Mouse (Mus musculus) neural tube, embryonic 11.5 days (tissue): ENCODE data around the gene Zfp512b. TPM values are rescaled to one million over a fixed set of nuclear protein-coding genes. Genes with fewer than 3 reads are reported as not detected.

Experiments
- ATAC-seq: fragments of 200-750 bp; cut with Nextera tagmentation; 2 replicates; pipeline ENCODE4 v1.8.0; 2017; ENCODE audit warnings: moderate number of reproducible peaks, mild to moderate bottlenecking, moderate TSS enrichment, moderate library complexity; ENCODE audit not compliant: insufficient read depth, low FRiP score, low TSS enrichment
- DNase-seq: peaks from one replicate; pipeline ENCODE4 v3.0.0-alpha.2; 2015; ENCODE audit warnings: low spot score
- H3K27ac ChIP-seq: fragments of 300-500 bp; sonication (generic); 2 replicates; pipeline ENCODE4 v1.5.1; 2014; ENCODE audit warnings: low read depth, mild to moderate bottlenecking, low read length
- H3K27me3 ChIP-seq: fragments of 300-500 bp; sonication (generic); 2 replicates; pipeline ENCODE4 v1.6.1; 2014; ENCODE audit warnings: mild to moderate bottlenecking, low read length, mixed read lengths; ENCODE audit not compliant: control insufficient read depth, insufficient read depth
- H3K36me3 ChIP-seq: fragments of 300-500 bp; sonication (generic); 2 replicates; pipeline ENCODE4 v1.6.1; 2014; ENCODE audit warnings: mild to moderate bottlenecking, low read length, moderate library complexity, mixed read lengths; ENCODE audit not compliant: control insufficient read depth, insufficient read depth
- H3K4me1 ChIP-seq: fragments of 300-500 bp; sonication (generic); 2 replicates; pipeline ENCODE4 v1.6.1; 2014; ENCODE audit warnings: low read length, mixed read lengths; ENCODE audit not compliant: control insufficient read depth, insufficient read depth
- H3K4me2 ChIP-seq: fragments of 300-500 bp; sonication (generic); 2 replicates; pipeline ENCODE4 v1.6.1; 2014; ENCODE audit warnings: low read depth, mild to moderate bottlenecking, moderate library complexity
- H3K4me3 ChIP-seq: fragments of 300-500 bp; sonication (generic); 2 replicates; pipeline ENCODE4 v1.5.1; 2014; ENCODE audit warnings: low read depth, low read length
- H3K9ac ChIP-seq: fragments of 300-500 bp; sonication (generic); 2 replicates; pipeline ENCODE4 v1.6.1; 2014; ENCODE audit warnings: mild to moderate bottlenecking, low read length
- H3K9me3 ChIP-seq: fragments of 300-500 bp; sonication (generic); 2 replicates; pipeline ENCODE4 v1.6.1; 2016; ENCODE audit warnings: low read length; ENCODE audit not compliant: control insufficient read depth
- WGBS: fragments of 180-500 bp; shearing (Covaris S2); extraction: QIAGEN DNeasy Blood & Tissue Kit; methylation state at CpG from one replicate; pipeline ENCODE4 v1.1.7; 2014; 5-methylcytosine and 5-hydroxymethylcytosine counted together
- polyA plus RNA-seq: library from polyadenylated mRNA; unstranded; fragments of >200 nt; fragmentation: Nextera tagmentation; extraction: Ambion mirVana; gene quantifications from 2 replicates; pipeline ENCODE4 v1.2.1, GENCODE M21; 2014

Zfp512b gene
- polyA plus RNA-seq, 1 experiment from 2014 or later = 38.1 TPM

DNA sequence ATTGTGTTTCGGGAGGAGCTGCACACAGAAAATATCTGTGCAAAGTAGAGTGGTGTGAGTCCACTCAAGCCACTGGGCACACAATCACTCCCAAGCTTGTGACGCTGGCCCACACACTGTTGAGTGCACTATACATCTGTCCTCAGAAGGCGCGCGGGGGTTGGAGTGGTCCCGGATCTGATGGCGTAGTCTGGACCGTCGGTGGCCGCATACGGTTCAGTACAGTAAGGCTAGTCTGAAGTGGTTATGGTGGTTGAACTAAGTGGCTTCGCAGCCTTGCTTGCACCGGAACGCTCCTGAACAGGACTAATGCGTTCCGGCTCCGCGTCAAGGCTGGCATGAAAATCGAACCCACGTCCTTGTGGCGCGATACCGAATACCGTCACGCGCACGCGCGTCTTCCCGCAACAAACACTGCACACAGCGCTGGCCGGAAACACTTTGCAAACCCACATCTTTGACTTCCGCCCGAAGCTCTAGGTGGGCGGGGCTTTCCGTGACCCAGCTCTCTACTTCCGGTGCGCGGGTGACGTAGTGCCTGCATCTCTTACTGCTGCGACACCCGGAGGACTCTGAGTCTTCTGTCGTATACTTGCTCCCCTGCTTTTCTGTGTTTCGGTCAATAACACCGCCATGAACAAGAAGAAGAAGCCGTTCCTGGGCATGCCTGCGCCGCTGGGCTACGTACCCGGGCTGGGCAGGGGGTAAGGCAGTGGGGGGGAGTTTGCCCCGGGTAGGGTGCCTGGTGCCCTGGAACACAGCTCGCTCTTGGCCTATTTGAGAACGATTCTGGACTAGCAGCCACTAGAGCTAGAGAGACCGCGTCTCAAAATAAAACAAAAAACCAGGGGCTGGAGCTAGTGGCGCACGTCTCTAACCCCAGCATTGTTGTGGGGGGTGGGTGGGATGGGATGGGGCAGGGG is 8.5 kb upstream of the Zfp512b start:
- Histone ChIP-seq H3K27ac (peak overlapping the region; percentile 65), H3K9me3 (no peaks in the 10 kb centered on the region), H3K4me3 (peak overlapping the region; percentile 89), H3K4me2 (peak overlapping the region; percentile 84), H3K36me3 (no peaks in the 10 kb centered on the region; the same call in 1 of the 2 replicates), H3K27me3 (no peaks in the 10 kb centered on the region), H3K4me1 (peaks cover 15% of the 10 kb centered on the region), H3K9ac (peak overlapping the region; percentile 81)
- peak; percentile 90 for ATAC-seq
- peak; percentile 96 for DNase-seq
- WGBS = 1% methylated on average over 57 of the region's 57 CpGs

DNA sequence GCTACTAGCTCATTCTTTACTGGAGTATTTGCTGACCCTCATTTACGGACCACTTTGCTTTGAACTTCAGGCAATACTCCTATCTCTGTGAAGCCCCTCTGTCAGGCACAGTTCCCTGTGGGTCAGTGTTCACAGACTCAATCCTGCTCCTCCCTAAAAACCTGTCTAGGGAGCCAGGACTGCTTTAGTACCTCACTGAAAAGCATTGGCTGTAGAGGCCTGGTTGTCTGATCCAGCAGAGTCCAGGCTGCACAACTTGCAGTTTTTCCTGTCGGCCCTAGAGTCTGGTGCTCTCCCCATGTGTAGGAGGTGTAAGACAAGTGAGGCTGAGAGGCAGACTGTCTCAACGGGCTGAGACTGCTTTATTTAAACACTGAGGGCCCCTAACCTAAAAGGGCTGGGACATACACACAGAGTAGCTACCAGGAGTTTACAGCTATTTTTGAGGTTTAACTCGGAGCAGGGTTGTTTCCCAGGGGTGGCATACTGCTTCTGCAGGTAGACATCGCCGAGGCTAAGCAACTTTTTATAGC is 7.7 kb upstream of the Zfp512b start:
- ATAC-seq (no peak), DNase-seq (peak; percentile 12)
- H3K27ac ChIP-seq = no peak overlapping the region
- no peaks in the 10 kb centered on the region for H3K9me3 ChIP-seq
- no peaks in the 10 kb centered on the region; the same call in 1 of the 2 replicates for H3K36me3 ChIP-seq
- H3K9ac ChIP-seq = no peak overlapping the region; the same call in 1 of the 2 replicates
- H3K27me3 ChIP-seq = no peaks in the 10 kb centered on the region
- peak overlapping the region; percentile 84 for H3K4me2 ChIP-seq
- 75% methylated on average over 6 of the region's 6 CpGs for WGBS
- peak overlapping the region; percentile 89; the same call in 1 of the 2 replicates for H3K4me3 ChIP-seq
- peaks cover 15% of the 10 kb centered on the region for H3K4me1 ChIP-seq

DNA sequence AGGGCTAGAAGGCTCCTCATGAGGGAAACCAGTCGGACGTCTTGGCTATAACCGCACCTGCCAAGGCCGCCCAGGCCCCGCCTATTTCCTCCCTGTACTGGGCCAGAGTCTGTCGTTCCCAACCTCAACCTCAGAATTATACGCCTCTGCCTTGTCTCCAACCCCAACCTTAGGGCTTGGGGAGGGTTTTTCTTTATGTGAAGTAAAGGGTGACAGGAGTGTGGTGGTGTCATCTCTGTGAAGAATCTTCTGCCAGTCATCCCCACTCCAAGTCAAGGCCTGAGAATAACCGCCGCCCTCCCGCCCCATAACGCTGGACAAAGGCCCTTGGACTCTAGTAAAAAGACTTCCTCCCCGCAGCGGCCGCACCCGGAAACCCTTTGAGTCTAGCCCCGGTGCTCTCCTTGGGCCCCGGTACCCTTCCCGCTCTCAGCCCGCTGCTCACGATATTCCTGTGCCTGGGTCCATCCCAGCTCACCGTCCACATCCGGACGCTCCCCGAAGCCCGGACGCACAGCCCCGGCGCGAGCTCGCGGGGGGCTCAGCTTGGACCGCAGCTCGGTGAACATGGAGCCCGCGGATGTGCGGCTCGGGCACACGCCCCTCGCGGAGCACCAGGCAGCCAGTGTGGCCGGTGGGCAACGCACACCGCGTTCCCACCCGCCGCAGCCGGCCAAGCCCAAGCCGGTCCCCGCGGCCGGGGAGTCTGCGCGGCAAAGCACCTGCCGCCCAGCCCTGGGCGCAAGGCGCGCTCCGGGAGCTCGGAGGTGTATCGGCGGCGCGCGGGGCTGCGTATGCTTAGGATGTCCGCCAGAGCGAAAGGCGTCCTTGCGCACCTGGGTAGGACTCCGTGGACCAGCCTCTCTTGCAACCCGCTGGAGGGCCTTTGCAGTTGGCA is 6.1 kb upstream of the Zfp512b start, which contains the start of gene Samd10:
Gene Samd10 (minus strand): TSS at position 759 of the 898 bp plus-strand sequence.
- H3K4me3 ChIP-seq = peak within 1 kb of the TSS; percentile 70
- H3K27ac ChIP-seq = peak within 1 kb of the TSS; percentile 76
- H3K9me3 ChIP-seq = no peaks in the 10 kb centered on the region
- peak within 1 kb of the TSS; percentile 93 for H3K4me2 ChIP-seq
- no peaks in the 10 kb centered on the region for H3K27me3 ChIP-seq
- ATAC-seq (peak; percentile 31), DNase-seq (peak; percentile 75)
- peak within 1 kb of the TSS; percentile 95 for H3K9ac ChIP-seq
- no peaks in the 10 kb centered on the region; the same call in 1 of the 2 replicates for H3K36me3 ChIP-seq
- H3K4me1 ChIP-seq = peaks cover 15% of the 10 kb centered on the region
- WGBS = 2% methylated on average over 71 of the region's 71 CpGs

DNA sequence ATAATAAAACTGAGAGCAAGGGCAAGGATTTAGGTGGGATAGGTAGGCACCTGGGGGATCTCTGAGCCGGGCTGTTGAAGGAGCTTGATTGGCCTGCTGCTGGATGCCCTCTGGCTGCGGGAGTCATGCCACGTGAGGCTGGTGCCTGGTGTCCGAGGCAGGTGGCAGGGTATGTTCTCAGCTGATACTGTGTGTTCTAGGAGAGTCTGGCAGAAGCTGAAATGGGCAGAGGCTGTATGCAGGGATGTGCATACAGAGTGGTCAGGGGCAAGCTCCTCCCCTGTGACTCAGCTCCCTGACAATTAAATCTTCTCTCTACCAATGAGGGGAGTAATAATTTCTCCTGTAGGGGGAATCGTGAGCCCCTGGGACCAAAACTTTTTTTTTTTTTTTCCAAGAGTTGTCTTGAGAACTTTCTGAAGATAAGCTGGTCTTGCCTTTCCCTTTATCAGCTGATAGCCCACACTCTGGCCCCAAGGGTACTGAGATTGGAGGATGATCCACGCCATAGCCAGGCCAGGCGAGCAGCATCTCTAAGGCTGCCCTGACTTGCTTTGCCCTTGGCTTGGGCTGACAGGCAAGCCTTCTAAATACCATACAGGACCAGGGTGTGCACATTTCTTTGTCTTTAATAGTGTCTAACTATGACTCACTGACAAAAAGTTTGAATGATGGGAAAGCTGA is 4.9 kb upstream of the Zfp512b start:
- Histone ChIP-seq H3K9me3 (no peaks in the 10 kb centered on the region), H3K27me3 (no peaks in the 10 kb centered on the region), H3K4me2 (no peak overlapping the region), H3K4me1 (peaks cover 19% of the 10 kb centered on the region), H3K36me3 (no peaks in the 10 kb centered on the region; the same call in 1 of the 2 replicates), H3K27ac (no peak overlapping the region), H3K9ac (no peak overlapping the region), H3K4me3 (no peak overlapping the region)
- ATAC-seq = no peak
- DNase-seq = no peak
- WGBS = 76% methylated on average over 7 of the region's 7 CpGs

DNA sequence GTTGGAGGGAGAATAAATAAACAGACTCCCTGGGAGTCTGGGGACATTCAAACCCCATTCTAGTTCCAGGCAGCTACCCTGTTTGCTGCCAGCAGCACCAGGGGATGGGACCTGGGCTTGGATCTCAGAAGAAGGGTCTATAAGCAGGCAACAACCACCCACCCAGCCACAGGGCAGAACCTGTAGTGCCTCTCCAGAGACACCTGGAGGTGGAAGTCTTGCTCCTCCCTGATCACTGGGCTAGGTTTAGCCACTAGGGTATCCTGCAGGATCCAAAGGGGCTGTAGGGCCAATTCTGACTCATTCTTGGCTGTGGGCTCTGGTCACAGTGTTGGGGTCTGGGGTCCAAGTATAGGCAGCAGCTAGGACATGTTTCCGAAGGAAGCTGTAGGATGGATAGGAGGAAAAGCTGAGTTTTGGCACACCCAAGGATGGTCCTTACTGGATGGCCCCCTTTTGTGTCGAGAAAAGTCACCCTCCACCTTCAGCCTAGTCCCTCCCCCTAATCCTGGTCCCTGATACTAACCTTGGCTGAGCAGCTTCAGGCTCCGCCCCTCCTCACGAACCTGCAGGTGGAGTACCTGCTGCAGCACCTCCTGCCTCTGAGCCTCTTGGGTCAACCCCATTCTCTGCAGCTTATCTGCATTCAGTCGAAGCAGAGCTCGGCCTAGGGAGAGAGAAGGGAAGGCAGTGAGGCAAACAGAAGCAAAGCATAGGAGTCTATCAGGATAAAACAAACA is 3.8 kb upstream of the Zfp512b start:
- no peak overlapping the region for H3K4me3 ChIP-seq
- no peak for ATAC-seq
- H3K4me1 ChIP-seq = peaks cover 16% of the 10 kb centered on the region
- no peak overlapping the region for H3K4me2 ChIP-seq
- no peaks in the 10 kb centered on the region; the same call in 1 of the 2 replicates for H3K36me3 ChIP-seq
- WGBS = 57% methylated on average over 6 of the region's 6 CpGs
- DNase-seq = no peak
- no peak overlapping the region for H3K27ac ChIP-seq
- no peak overlapping the region for H3K9ac ChIP-seq
- H3K27me3 ChIP-seq = no peaks in the 10 kb centered on the region
- H3K9me3 ChIP-seq = no peaks in the 10 kb centered on the region

DNA sequence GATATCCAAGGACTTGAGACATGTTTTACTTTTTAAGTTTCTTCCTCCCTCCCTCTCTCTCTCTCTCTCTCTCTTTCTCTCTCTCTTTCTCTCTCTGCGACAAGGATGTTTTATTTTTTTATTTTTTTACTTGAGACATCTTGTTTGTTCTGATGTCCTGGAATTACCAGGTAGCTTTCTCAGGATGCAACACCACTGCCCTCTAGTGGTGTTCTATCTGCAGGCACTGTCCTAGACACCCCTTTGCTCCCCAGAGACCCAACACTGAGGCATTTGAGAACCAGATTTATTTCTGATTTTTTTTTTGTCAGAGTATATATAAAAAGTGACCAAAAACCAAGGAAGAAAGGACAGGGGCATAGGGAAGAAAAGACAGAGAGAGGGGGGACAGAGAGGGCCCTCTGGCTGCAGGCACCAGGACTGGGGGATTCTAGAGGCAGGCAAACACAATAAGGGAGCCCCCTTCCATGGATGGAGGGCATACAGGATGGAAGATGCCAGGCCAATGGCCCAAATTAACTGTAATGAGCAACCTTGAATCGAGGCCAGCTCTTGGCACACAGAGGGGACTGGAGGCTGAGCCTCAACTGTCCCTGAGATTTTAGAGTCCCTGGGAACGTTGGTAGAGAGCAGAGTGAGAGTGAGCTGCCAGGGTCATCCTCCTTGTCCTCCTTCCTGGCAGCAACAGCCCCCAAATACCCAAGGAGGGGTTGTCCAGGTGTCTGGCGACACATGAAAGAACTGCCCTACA is 2.5 kb upstream of the Zfp512b start:
- DNase-seq = peak; percentile 17
- Histone ChIP-seq H3K9ac (no peak overlapping the region), H3K4me3 (no peak overlapping the region), H3K27ac (no peak overlapping the region), H3K27me3 (no peaks in the 10 kb centered on the region), H3K4me1 (peaks cover 18% of the 10 kb centered on the region), H3K36me3 (no peaks in the 10 kb centered on the region; the same call in 1 of the 2 replicates), H3K9me3 (no peaks in the 10 kb centered on the region), H3K4me2 (no peak overlapping the region)
- 79% methylated on average over 4 of the region's 4 CpGs for WGBS
- no peak for ATAC-seq

- no peak for DNase-seq
- Histone ChIP-seq H3K27ac (no peak overlapping the region), H3K4me1 (peaks cover 18% of the 10 kb centered on the region), H3K9me3 (no peaks in the 10 kb centered on the region), H3K9ac (no peak overlapping the region), H3K27me3 (no peaks in the 10 kb centered on the region), H3K36me3 (peaks cover 4% of the 10 kb centered on the region), H3K4me3 (no peak overlapping the region), H3K4me2 (no peak overlapping the region)
- ATAC-seq = no peak
These were observed 1.3 kb upstream of the Zfp512b start for GRCm38 (mm10) chr2:181593937-181594336.
